Mouse (Mus musculus) bone marrow, adult 2 months (tissue): ENCODE results near the gene Slc31a2.

Source experiments
- CTCF ChIP-seq: fragments of 200-500 bp; IDR thresholded peaks from 2 replicates; pipeline ENCODE4 v1.5.1; 2011; ENCODE audit warnings: low read length, control low read depth; ENCODE audit not compliant: control insufficient read depth, insufficient read depth
- POLR2A ChIP-seq: fragments of 200-500 bp; IDR thresholded peaks from 2 replicates; pipeline ENCODE4 v1.6.1; 2011; ENCODE audit warnings: low read depth, mild to moderate bottlenecking, control low read depth, low read length, borderline replicate concordance; ENCODE audit not compliant: control insufficient read depth

DNA sequence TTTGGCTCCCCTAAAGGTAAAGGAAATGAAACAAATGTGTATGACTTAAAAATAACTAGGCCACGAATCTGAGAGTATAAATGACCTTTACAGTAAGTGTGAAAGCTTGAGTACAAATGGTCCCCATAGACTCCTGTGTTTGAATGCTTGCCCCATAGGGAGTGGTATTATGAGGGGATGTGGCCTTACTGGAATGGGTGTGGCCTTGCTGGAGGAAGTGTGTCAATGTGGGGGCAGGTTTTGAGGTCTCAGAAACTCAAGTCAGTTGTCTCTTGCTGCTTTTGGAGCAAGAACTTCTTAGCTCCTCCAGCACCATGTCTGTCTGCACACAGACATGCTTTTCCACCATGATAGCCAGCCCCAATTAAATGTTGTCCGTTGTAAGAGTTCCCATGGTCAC lies 54.1 kb downstream of the Slc31a2 start:
- TF ChIP-seq CTCF (no peak), POLR2A (no peak)
